Mouse (Mus musculus) hindbrain, postnatal 0 days (tissue): ENCODE results near the gene Nebl. TPM values are rescaled to one million over a fixed set of nuclear protein-coding genes. Genes with fewer than 3 reads are reported as not detected.

Experiments used
- ATAC-seq: fragments of 200-750 bp; cut with Nextera tagmentation; 2 replicates; pipeline ENCODE4 v1.8.0; 2017; ENCODE audit warnings: mild to moderate bottlenecking, moderate TSS enrichment, moderate library complexity
- DNase-seq: peaks from one replicate; pipeline ENCODE4 v3.0.0-alpha.2; 2015; ENCODE audit warnings: low spot score
- H3K27ac ChIP-seq: fragments of 300-500 bp; sonication (generic); 2 replicates; pipeline ENCODE4 v1.5.1; 2014; ENCODE audit warnings: mild to moderate bottlenecking
- H3K27me3 ChIP-seq: fragments of 300-500 bp; sonication (generic); 2 replicates; pipeline ENCODE4 v1.6.1; 2014; ENCODE audit warnings: low read length, mixed read lengths; ENCODE audit not compliant: insufficient read depth
- H3K36me3 ChIP-seq: fragments of 300-500 bp; sonication (generic); 2 replicates; pipeline ENCODE4 v1.6.1; 2014; ENCODE audit warnings: low read length, mixed read lengths; ENCODE audit not compliant: insufficient read depth
- H3K4me1 ChIP-seq: fragments of 300-500 bp; sonication (generic); 2 replicates; pipeline ENCODE4 v1.6.1; 2014; ENCODE audit warnings: antibody characterized with exemption, low read length, mixed read lengths; ENCODE audit not compliant: insufficient read depth
- H3K4me2 ChIP-seq: fragments of 300-500 bp; sonication (generic); 2 replicates; pipeline ENCODE4 v1.6.1; 2014; ENCODE audit warnings: low read depth, mild to moderate bottlenecking, low read length, moderate library complexity, mixed read lengths
- H3K4me3 ChIP-seq: fragments of 300-500 bp; sonication (generic); 2 replicates; pipeline ENCODE4 v1.5.1; 2014; ENCODE audit warnings: low read length
- H3K9ac ChIP-seq: fragments of 300-500 bp; sonication (generic); replicated peaks from 2 replicates; pipeline ENCODE4 v1.6.1; 2014; ENCODE audit warnings: mild to moderate bottlenecking, low read length, moderate library complexity, mixed read lengths
- H3K9me3 ChIP-seq: fragments of 300-500 bp; sonication (generic); 2 replicates; pipeline ENCODE4 v1.6.1; 2016; ENCODE audit warnings: low read length, mixed read lengths
- CTCF ChIP-seq: IDR thresholded peaks from 2 replicates; pipeline ENCODE4 v1.5.1; 2016; ENCODE audit warnings: antibody characterized with exemption, control low read depth, low read depth
- WGBS: fragments of 180-500 bp; shearing (Covaris S2); extraction: QIAGEN DNeasy Blood & Tissue Kit; methylation state at CpG from one replicate; pipeline ENCODE4 v1.1.7; 2014; 5-methylcytosine and 5-hydroxymethylcytosine counted together
- polyA plus RNA-seq: library from polyadenylated mRNA; unstranded; fragments of >200 nt; fragmentation: Nextera tagmentation; extraction: Ambion mirVana; gene quantifications from 2 replicates; pipeline ENCODE4 v1.2.1, GENCODE M21; 2015
- total RNA-seq: library from RNA; depleted of rRNA; stranded (reverse); fragments of >200 nt; gene quantifications from 2 replicates; pipeline ENCODE4 v1.2.3, GENCODE M21; 2014

Gene Nebl
- total and polyA plus RNA-seq, 2 experiments from 2014 or later, result 15.4 to 25.8 TPM

DNA sequence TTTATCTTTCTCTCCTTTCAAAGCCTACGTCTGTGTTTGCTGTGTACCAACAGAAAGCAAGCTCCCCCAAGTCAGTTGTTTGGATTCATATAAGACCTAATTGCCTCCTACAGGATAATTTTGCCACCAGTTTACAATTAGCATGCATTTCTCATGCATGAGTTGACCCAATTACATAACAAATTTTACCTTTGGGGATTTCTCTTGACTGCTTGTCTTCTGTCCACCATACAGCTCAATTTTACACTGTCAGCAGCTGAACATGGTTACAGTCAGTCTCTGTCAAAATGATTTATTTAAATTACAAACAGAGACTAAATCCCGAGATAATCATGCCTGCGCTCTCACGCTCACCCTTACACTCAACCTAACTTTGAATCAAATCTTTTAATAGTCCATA, 206.1 kb downstream of the Nebl start:
- H3K4me2 ChIP-seq, result no peak overlapping the region
- H3K27ac ChIP-seq, result no peak overlapping the region
- no peak for TF ChIP-seq CTCF
- H3K27me3 ChIP-seq, result no peaks in the 10 kb centered on the region
- H3K9me3 ChIP-seq, result no peaks in the 10 kb centered on the region
- no peak overlapping the region for H3K9ac ChIP-seq
- H3K4me1 ChIP-seq, result no peaks in the 10 kb centered on the region
- H3K4me3 ChIP-seq, result no peak overlapping the region
- no peak for ATAC-seq
- no peaks in the 10 kb centered on the region for H3K36me3 ChIP-seq
- no peak for DNase-seq
- WGBS, result 62% methylated on average over 4 of the region's 4 CpGs

DNA sequence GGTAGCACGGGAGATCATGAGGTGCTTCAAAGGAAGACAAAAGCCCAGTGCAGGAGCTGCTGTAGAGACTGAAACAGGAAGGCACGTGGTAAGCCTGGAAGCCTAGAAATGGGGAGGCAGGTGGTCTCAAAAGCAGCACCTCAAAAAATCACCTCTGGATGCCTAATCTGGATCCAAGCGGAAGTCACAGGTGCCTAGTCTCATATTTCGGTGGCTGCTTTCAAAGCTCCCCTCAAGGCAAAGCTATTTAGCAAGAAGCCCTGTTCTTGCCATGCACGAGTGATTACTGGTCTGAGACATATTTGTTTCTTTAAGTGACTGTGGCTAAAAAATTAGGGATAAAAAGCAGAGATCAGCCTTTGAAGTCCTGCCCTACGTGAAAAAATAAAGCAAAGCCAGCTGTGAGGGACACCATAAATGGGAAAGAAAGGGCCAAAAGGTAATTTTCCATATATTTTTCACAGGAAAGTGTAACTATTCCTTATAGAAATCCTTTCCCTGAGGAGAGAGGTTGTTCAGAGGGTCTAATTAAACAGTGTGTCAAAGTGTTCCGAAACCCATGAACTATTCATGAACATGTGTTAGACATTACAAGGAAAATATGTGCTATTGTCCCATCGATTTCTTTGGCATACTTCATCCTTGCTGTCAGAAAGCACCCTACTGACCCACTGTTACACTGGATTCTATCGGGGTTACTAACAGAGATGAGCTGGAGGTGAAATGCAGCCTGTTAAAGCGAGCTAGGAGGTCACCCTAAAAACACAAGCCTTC, 206.9 kb downstream of the Nebl start:
- TF ChIP-seq CTCF, result no peak
- H3K36me3 ChIP-seq, result no peaks in the 10 kb centered on the region
- WGBS, result 54% methylated on average over 10 of the region's 10 CpGs
- no peaks in the 10 kb centered on the region for H3K4me1 ChIP-seq
- DNase-seq, result no peak
- no peak overlapping the region for H3K4me3 ChIP-seq
- no peak overlapping the region for H3K27ac ChIP-seq
- no peaks in the 10 kb centered on the region for H3K27me3 ChIP-seq
- ATAC-seq, result no peak
- no peak overlapping the region for H3K4me2 ChIP-seq
- no peaks in the 10 kb centered on the region for H3K9me3 ChIP-seq
- no peak overlapping the region for H3K9ac ChIP-seq

DNA sequence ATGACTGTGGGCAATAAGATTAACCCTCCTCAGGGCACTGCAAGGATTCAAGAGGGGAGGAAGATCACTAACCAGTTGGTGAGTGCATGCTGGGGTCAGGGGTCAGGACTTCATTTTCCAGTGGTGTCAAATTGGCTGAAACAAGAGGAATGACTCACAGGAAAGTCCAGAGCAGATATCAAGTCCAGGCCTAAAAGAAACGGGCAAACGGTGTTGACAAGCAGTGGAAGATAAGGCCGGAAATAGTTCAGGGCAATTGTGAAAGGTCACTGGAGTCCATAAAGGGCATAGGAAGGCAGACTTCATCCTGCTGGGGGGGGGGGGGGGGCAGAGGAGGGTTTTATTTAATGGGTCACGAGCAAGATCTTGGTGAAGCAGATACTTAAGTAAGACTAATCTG, 207.5 kb downstream of the Nebl start:
- Histone ChIP-seq H3K9me3 (no peaks in the 10 kb centered on the region), H3K36me3 (no peaks in the 10 kb centered on the region), H3K4me3 (no peak overlapping the region), H3K4me1 (no peaks in the 10 kb centered on the region), H3K27me3 (no peaks in the 10 kb centered on the region), H3K27ac (no peak overlapping the region), H3K4me2 (no peak overlapping the region), H3K9ac (no peak overlapping the region)
- WGBS, result 81% methylated on average over 4 of the region's 4 CpGs
- no peak for ATAC-seq
- no peak for TF ChIP-seq CTCF
- DNase-seq, result no peak

DNA sequence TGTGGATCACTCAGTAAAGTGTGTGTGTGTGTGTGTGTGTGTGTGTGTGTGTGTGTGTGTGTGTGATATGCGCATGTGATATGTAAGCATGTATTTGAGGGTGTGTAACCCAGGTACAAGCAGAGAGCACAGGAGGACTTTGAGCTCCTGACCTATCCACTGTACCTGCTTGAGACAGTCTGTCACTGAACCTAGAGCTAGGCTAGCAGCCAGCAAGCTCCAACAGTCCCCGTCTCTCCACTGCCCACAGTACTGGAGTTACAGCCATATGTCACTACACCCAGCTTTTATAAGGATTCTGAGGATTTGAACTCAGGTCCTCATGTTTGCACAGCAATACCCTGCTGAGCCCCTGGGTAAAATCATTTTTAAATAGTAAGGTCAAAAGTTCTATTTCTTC, 215.6 kb downstream of the Nebl start:
- WGBS, result 59% methylated on average over 2 of the region's 2 CpGs
- H3K27me3 ChIP-seq, result no peaks in the 10 kb centered on the region
- H3K4me1 ChIP-seq, result 0 out of 2 replicates have a peak, but pooled peaks cover 11% of the 10 kb centered on the region
- DNase-seq (no peak), ATAC-seq (peak; percentile 35; the same call in 1 of the 2 replicates)
- H3K4me3 ChIP-seq, result no peak overlapping the region
- H3K9ac ChIP-seq, result no peak overlapping the region
- H3K27ac ChIP-seq, result no peak overlapping the region
- H3K36me3 ChIP-seq, result no peaks in the 10 kb centered on the region
- H3K9me3 ChIP-seq, result no peaks in the 10 kb centered on the region
- H3K4me2 ChIP-seq, result no peak overlapping the region
- TF ChIP-seq CTCF, result no peak

DNA sequence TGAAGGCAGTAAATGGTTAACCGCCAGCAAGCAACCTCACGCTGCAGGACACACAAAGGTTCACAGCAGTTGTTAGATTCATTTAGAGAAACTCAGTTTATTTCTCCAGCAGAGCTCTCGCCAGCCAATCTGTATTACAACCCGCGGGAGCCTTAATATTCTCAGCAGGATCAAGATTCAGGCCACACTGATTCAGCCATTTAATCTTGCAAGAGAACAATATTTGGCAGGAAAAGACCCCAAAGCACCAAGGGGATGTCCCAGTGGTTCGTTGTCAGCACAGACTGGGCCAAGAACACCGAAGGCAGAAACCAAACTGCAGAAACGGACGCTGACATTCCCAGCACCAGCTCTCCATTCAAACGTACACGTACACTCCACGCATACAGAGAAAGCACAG, 216.5 kb downstream of the Nebl start:
- Histone ChIP-seq H3K4me1 (0 out of 2 replicates have a peak, but pooled peaks cover 11% of the 10 kb centered on the region), H3K4me2 (peak overlapping the region; percentile 46), H3K27ac (peak overlapping the region; percentile 51; the same call in 1 of the 2 replicates), H3K27me3 (no peaks in the 10 kb centered on the region), H3K4me3 (0 out of 2 replicates have a peak overlapping the region, but pooled peaks have one; percentile 2), H3K9me3 (no peaks in the 10 kb centered on the region), H3K36me3 (no peaks in the 10 kb centered on the region), H3K9ac (no peak overlapping the region)
- 11% methylated on average over 12 of the region's 12 CpGs for WGBS
- TF ChIP-seq CTCF, result no peak
- peak; percentile 58; the same call in 1 of the 2 replicates for ATAC-seq
- peak; percentile 62 for DNase-seq

DNA sequence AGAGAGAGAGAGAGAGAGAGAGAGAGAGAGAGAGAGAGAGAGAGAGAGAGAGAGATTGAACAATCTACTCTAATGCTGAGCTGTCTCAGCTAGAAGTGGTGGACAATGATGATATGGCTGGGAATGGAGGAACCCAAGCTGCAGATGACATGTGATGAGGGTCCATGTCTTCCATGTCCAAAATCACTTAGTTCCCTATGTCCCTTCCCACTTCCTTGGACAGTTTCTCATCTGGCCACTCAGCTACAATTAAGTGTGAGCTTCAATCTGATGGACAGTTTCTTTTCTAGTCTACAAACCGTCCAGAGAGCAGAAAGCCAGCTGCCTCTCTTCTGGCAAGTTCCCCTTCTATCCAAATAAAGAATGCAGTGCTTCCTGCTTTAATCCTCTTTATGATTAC, 221.3 kb downstream of the Nebl start:
- no peak overlapping the region for H3K4me3 ChIP-seq
- no peak for DNase-seq
- H3K4me1 ChIP-seq, result 0 out of 2 replicates have a peak, but pooled peaks cover 11% of the 10 kb centered on the region
- no peaks in the 10 kb centered on the region for H3K36me3 ChIP-seq
- WGBS, result 57% methylated on average over 1 of the region's 1 CpGs
- H3K9ac ChIP-seq, result no peak overlapping the region
- no peak overlapping the region for H3K4me2 ChIP-seq
- no peaks in the 10 kb centered on the region for H3K9me3 ChIP-seq
- H3K27ac ChIP-seq, result no peak overlapping the region
- ATAC-seq, result no peak
- no peak for TF ChIP-seq CTCF
- no peaks in the 10 kb centered on the region for H3K27me3 ChIP-seq

DNA sequence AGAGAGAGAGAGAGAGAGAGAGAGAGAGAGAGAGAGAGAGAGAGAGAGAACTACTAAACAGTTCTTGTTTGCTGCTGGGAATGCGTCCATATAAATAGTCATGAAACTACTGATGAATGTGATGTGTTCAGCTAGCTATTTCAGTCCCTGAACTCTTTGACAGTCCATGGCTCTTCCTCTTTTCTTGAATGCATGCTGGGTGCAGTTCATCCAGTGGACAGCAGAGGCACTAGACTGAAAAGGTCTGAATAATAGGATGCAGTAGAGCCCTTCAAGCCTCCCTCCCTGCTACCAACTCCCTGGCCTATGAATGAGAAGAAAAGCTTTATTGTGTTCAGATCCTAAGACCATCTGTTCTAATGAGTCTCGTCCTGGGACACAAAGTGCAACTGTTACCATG, 223.9 kb downstream of the Nebl start:
- H3K27me3 ChIP-seq, result no peaks in the 10 kb centered on the region
- DNase-seq, result no peak
- H3K4me3 ChIP-seq, result no peak overlapping the region
- H3K4me2 ChIP-seq, result no peak overlapping the region
- H3K36me3 ChIP-seq, result no peaks in the 10 kb centered on the region
- ATAC-seq, result no peak
- no peak overlapping the region for H3K9ac ChIP-seq
- TF ChIP-seq CTCF, result peak; percentile 44
- H3K27ac ChIP-seq, result no peak overlapping the region
- H3K9me3 ChIP-seq, result no peaks in the 10 kb centered on the region
- 68% methylated on average over 2 of the region's 2 CpGs for WGBS
- no peaks in the 10 kb centered on the region for H3K4me1 ChIP-seq
